Mouse (Mus musculus): ENCODE data around the gene Zyx. TPM values are rescaled to one million over a fixed set of nuclear protein-coding genes. Genes with fewer than 3 reads are reported as not detected.

Gene Zyx
- polyA plus RNA-seq (2017; shearing (Covaris generic)): 53.3 TPM

GRCm38 (mm10) chr6:42349426-42350020 is at the start of gene Zyx:
TSS of gene Zyx (plus strand) at chr6:42349630.

GRCm38 (mm10) chr6:42324482-42325267 is 24.8 kb upstream of the Zyx start, which contains the start of gene Fam131b:
TSS of gene Fam131b (minus strand) at chr6:42324643.

GRCm38 (mm10) chr6:42372816-42373547 is 23.6 kb downstream of the Zyx start, which contains the start of gene Epha1:
TSS of gene Epha1 (minus strand) at chr6:42373268.

GRCm38 (mm10) chr6:42399938-42400337 is 50.5 kb downstream of the Zyx start, which contains the start of gene Tas2r143:
TSS of gene Tas2r143 (plus strand) at chr6:42400238.

GRCm38 (mm10) chr6:42405134-42405533 is 55.7 kb downstream of the Zyx start, which contains the start of gene Tas2r135:
TSS of gene Tas2r135 (plus strand) at chr6:42405434.

Other genes starting within 250 kb of the Zyx start
- not detected for gene Tas2r139, start 208.7 kb upstream of the Zyx start, polyA plus RNA-seq (2017; shearing (Covaris generic))
- gene Tas2r144, start 134.3 kb upstream of the Zyx start, polyA plus RNA-seq (2017; shearing (Covaris generic)): not detected
- gene Gstk1, start 103.7 kb upstream of the Zyx start, polyA plus RNA-seq (2017; shearing (Covaris generic)): 15.6 TPM
- gene Tmem139, start 87.7 kb upstream of the Zyx start, polyA plus RNA-seq (2017; shearing (Covaris generic)): not detected
- gene Casp2, start 84.6 kb upstream of the Zyx start, polyA plus RNA-seq (2017; shearing (Covaris generic)): 79.9 TPM
- gene Clcn1, start 62.9 kb upstream of the Zyx start, polyA plus RNA-seq (2017; shearing (Covaris generic)): not detected
- gene Fam131b, start 25.0 kb upstream of the Zyx start, polyA plus RNA-seq (2017; shearing (Covaris generic)): not detected
- gene Epha1, start 23.6 kb downstream of the Zyx start, polyA plus RNA-seq (2017; shearing (Covaris generic)): 0.21 TPM
- gene Tas2r143, start 50.6 kb downstream of the Zyx start, polyA plus RNA-seq (2017; shearing (Covaris generic)): not detected
- gene Tas2r135, start 55.8 kb downstream of the Zyx start, polyA plus RNA-seq (2017; shearing (Covaris generic)): not detected
- not detected for gene Tas2r126, start 84.9 kb downstream of the Zyx start, polyA plus RNA-seq (2017; shearing (Covaris generic))
- gene Olfr458, start 115.6 kb downstream of the Zyx start, polyA plus RNA-seq (2017; shearing (Covaris generic)): not detected
- gene Olfr457, start 126.7 kb downstream of the Zyx start, polyA plus RNA-seq (2017; shearing (Covaris generic)): not detected
- not detected for gene Olfr456, start 137.6 kb downstream of the Zyx start, polyA plus RNA-seq (2017; shearing (Covaris generic))
- not detected for gene Olfr455, start 198.0 kb downstream of the Zyx start, polyA plus RNA-seq (2017; shearing (Covaris generic))
- gene Tcaf3, start 248.1 kb downstream of the Zyx start, polyA plus RNA-seq (2017; shearing (Covaris generic)): not detected